Mouse (Mus musculus): ENCODE measurements at regions not wholly inside any gene's neighbourhood (a gene's known extent, or its start where the extent isn't known, plus 50 kb on each side); places are given as distances from the start of the nearest gene placed in this dataset.

- H3K9me3 ChIP-seq = no peaks in the 10 kb centered on the region
- H3K9ac ChIP-seq (replicated peaks) = no peak overlapping the region
- H3K4me2 ChIP-seq (replicated peaks) = no peak overlapping the region
- no peak overlapping the region for H3K4me3 ChIP-seq
- H3K4me1 ChIP-seq = no peaks in the 10 kb centered on the region
- H3K36me3 ChIP-seq = no peaks in the 10 kb centered on the region
- H3K27me3 ChIP-seq = no peaks in the 10 kb centered on the region
- ATAC-seq (ENCODE audit: low FRiP score, low read depth) = no peak
- H3K27ac ChIP-seq (replicated peaks) = no peak overlapping the region
- WGBS = 84% methylated on average over 1 of the region's 1 CpGs
Measured at GRCm38 (mm10) chr3:135001270-135001669, 172.5 kb downstream of the Tacr3 start.

- H3K9me3 ChIP-seq = no peaks in the 10 kb centered on the region
- H3K27ac ChIP-seq (replicated peaks) = no peak overlapping the region
- WGBS = 93% methylated on average over 4 of the region's 4 CpGs
- H3K36me3 ChIP-seq = no peaks in the 10 kb centered on the region
- H3K4me2 ChIP-seq (replicated peaks) = no peak overlapping the region
- no peaks in the 10 kb centered on the region for H3K27me3 ChIP-seq
- H3K4me3 ChIP-seq = no peak overlapping the region
- no peak overlapping the region for H3K9ac ChIP-seq (replicated peaks)
- no peaks in the 10 kb centered on the region for H3K4me1 ChIP-seq
- no peak for ATAC-seq (ENCODE audit: low FRiP score, low read depth)
Measured at GRCm38 (mm10) chr3:135015784-135016183, 187.0 kb downstream of the Tacr3 start.

GRCm38 (mm10) chr3:135024366-135024765, 188.0 kb upstream of the Cenpe start:
- 87% methylated on average over 2 of the region's 2 CpGs for WGBS
- Histone ChIP-seq H3K9me3 (no peaks in the 10 kb centered on the region), H3K4me1 (no peaks in the 10 kb centered on the region)

GRCm38 (mm10) chr3:135024799-135025198, 187.5 kb upstream of the Cenpe start:
- H3K9ac ChIP-seq (replicated peaks) = no peak overlapping the region
- H3K36me3 ChIP-seq = no peaks in the 10 kb centered on the region
- H3K27ac ChIP-seq (replicated peaks) = no peak overlapping the region
- no peaks in the 10 kb centered on the region for H3K4me1 ChIP-seq
- no peak overlapping the region for H3K4me2 ChIP-seq (replicated peaks)
- no peak overlapping the region for H3K4me3 ChIP-seq
- WGBS = 100% methylated on average over 1 of the region's 1 CpGs
- H3K9me3 ChIP-seq = no peaks in the 10 kb centered on the region
- no peaks in the 10 kb centered on the region for H3K27me3 ChIP-seq
- no peak for ATAC-seq (ENCODE audit: low FRiP score, low read depth)

More at GRCm38 (mm10) chr3:135024366-135024765, 188.0 kb upstream of the Cenpe start:
- Histone ChIP-seq H3K4me3 (no peak overlapping the region), H3K4me2 (replicated peaks) (no peak overlapping the region), H3K36me3 (no peaks in the 10 kb centered on the region), H3K27me3 (no peaks in the 10 kb centered on the region), H3K9ac (replicated peaks) (no peak overlapping the region), H3K27ac (replicated peaks) (no peak overlapping the region)
- ATAC-seq (ENCODE audit: low FRiP score, low read depth) = no peak

- H3K9ac ChIP-seq (replicated peaks) = no peak overlapping the region
- no peaks in the 10 kb centered on the region for H3K36me3 ChIP-seq
- no peak for ATAC-seq (ENCODE audit: low FRiP score, low read depth)
- no peak overlapping the region for H3K4me2 ChIP-seq (replicated peaks)
- 0 out of 2 replicates have a peak, but pooled peaks cover 4% of the 10 kb centered on the region for H3K4me1 ChIP-seq
- no peaks in the 10 kb centered on the region for H3K27me3 ChIP-seq
- no peak overlapping the region for H3K27ac ChIP-seq (replicated peaks)
- 90% methylated on average over 2 of the region's 2 CpGs for WGBS
- no peaks in the 10 kb centered on the region for H3K9me3 ChIP-seq
- H3K4me3 ChIP-seq = no peak overlapping the region
Measured at GRCm38 (mm10) chr3:135032483-135032882, 179.9 kb upstream of the Cenpe start.

- Histone ChIP-seq H3K9ac (replicated peaks) (no peak overlapping the region), H3K9me3 (no peaks in the 10 kb centered on the region), H3K36me3 (no peaks in the 10 kb centered on the region), H3K4me2 (replicated peaks) (no peak overlapping the region), H3K27ac (replicated peaks) (no peak overlapping the region), H3K27me3 (no peaks in the 10 kb centered on the region), H3K4me1 (0 out of 2 replicates have a peak, but pooled peaks cover 2% of the 10 kb centered on the region), H3K4me3 (no peak overlapping the region)
- 41% methylated on average over 1 of the region's 1 CpGs for WGBS
- peak; percentile 57; the same call in 1 of the 2 replicates for ATAC-seq (ENCODE audit: low FRiP score, low read depth)
Measured at GRCm38 (mm10) chr3:135037383-135037782, 175.0 kb upstream of the Cenpe start.

- Histone ChIP-seq H3K9ac (replicated peaks) (no peak overlapping the region), H3K4me3 (no peak overlapping the region), H3K27ac (replicated peaks) (no peak overlapping the region), H3K4me2 (replicated peaks) (no peak overlapping the region), H3K9me3 (no peaks in the 10 kb centered on the region), H3K4me1 (0 out of 2 replicates have a peak, but pooled peaks cover 2% of the 10 kb centered on the region), H3K27me3 (no peaks in the 10 kb centered on the region), H3K36me3 (no peaks in the 10 kb centered on the region)
- no peak for ATAC-seq (ENCODE audit: low FRiP score, low read depth)
- 68% methylated on average over 4 of the region's 4 CpGs for WGBS
Measured at GRCm38 (mm10) chr3:135042195-135042594, 170.1 kb upstream of the Cenpe start.

- Histone ChIP-seq H3K9me3 (no peaks in the 10 kb centered on the region), H3K4me3 (no peak overlapping the region), H3K4me1 (no peaks in the 10 kb centered on the region), H3K9ac (replicated peaks) (no peak overlapping the region), H3K27me3 (no peaks in the 10 kb centered on the region), H3K36me3 (no peaks in the 10 kb centered on the region), H3K27ac (replicated peaks) (no peak overlapping the region), H3K4me2 (replicated peaks) (no peak overlapping the region)
- WGBS = 83% methylated on average over 3 of the region's 3 CpGs
- no peak for ATAC-seq (ENCODE audit: low FRiP score, low read depth)
Measured at GRCm38 (mm10) chr3:135045769-135046277, 166.5 kb upstream of the Cenpe start.

GRCm38 (mm10) chr3:135091487-135091886, 120.8 kb upstream of the Cenpe start:
- Histone ChIP-seq H3K4me3 (no peak overlapping the region), H3K9ac (replicated peaks) (no peak overlapping the region), H3K4me1 (no peaks in the 10 kb centered on the region), H3K9me3 (0 out of 2 replicates have a peak, but pooled peaks cover 4% of the 10 kb centered on the region), H3K27me3 (no peaks in the 10 kb centered on the region), H3K27ac (replicated peaks) (no peak overlapping the region), H3K36me3 (no peaks in the 10 kb centered on the region), H3K4me2 (replicated peaks) (no peak overlapping the region)
- no peak for ATAC-seq (ENCODE audit: low FRiP score, low read depth)

- H3K4me2 ChIP-seq (replicated peaks) = no peak overlapping the region
- 86% methylated on average over 8 of the region's 8 CpGs for WGBS
- no peak overlapping the region for H3K4me3 ChIP-seq
- H3K36me3 ChIP-seq = no peaks in the 10 kb centered on the region
- no peak overlapping the region for H3K27ac ChIP-seq (replicated peaks)
- no peak overlapping the region for H3K9ac ChIP-seq (replicated peaks)
- no peaks in the 10 kb centered on the region for H3K9me3 ChIP-seq
- H3K4me1 ChIP-seq = no peaks in the 10 kb centered on the region
- no peak for ATAC-seq (ENCODE audit: low FRiP score, low read depth)
- H3K27me3 ChIP-seq = no peaks in the 10 kb centered on the region
Measured at GRCm38 (mm10) chr3:135100901-135101586, 111.3 kb upstream of the Cenpe start.
